Mouse (Mus musculus) liver, adult 2 months (tissue): ENCODE measurements around the gene Glp1r. TPM values are rescaled to one million over a fixed set of nuclear protein-coding genes. Genes with fewer than 3 reads are reported as not detected.

ENCODE experiments used
- DNase-seq: peaks from one replicate; pipeline ENCODE4 v3.0.0-alpha.2; 2011; ENCODE audit warnings: low read depth, low spot score; ENCODE audit errors: extremely low read depth
- H3K27ac ChIP-seq: fragments of 200-500 bp; replicated peaks from 2 replicates; pipeline ENCODE4 v1.5.1; 2012; ENCODE audit warnings: low read depth, mild to moderate bottlenecking, control low read depth, inconsistent platforms, low read length; ENCODE audit not compliant: insufficient read depth
- H3K27me3 ChIP-seq: fragments of 200-500 bp; 2 replicates; pipeline ENCODE4 v1.6.1; 2012; ENCODE audit warnings: mild to moderate bottlenecking, moderate library complexity, low read length, inconsistent platforms; ENCODE audit not compliant: control insufficient read depth, insufficient read depth
- H3K36me3 ChIP-seq: fragments of 200-500 bp; 2 replicates; pipeline ENCODE4 v1.6.1; 2012; ENCODE audit warnings: low read length, inconsistent platforms; ENCODE audit not compliant: control insufficient read depth, insufficient read depth
- H3K4me1 ChIP-seq: fragments of 200-500 bp; 2 replicates; pipeline ENCODE4 v1.6.1; 2011; ENCODE audit warnings: low read length; ENCODE audit not compliant: control insufficient read depth, insufficient read depth
- H3K4me3 ChIP-seq: fragments of 200-500 bp; 2 replicates; pipeline ENCODE4 v1.5.1; 2011; ENCODE audit warnings: low read depth, mild to moderate bottlenecking, control low read depth, low read length, moderate library complexity; ENCODE audit not compliant: insufficient read depth
- H3K79me2 ChIP-seq: fragments of 200-500 bp; 2 replicates; pipeline ENCODE4 v1.6.1; 2012; ENCODE audit warnings: inconsistent platforms, mild to moderate bottlenecking, low read length, moderate library complexity; ENCODE audit not compliant: control insufficient read depth, insufficient read depth
- H3K9ac ChIP-seq: fragments of 200-500 bp; 2 replicates; pipeline ENCODE4 v1.6.1; 2012; ENCODE audit warnings: low read depth, mild to moderate bottlenecking, control low read depth, inconsistent platforms, low read length
- CTCF ChIP-seq: fragments of 200-500 bp; IDR thresholded peaks from 2 replicates; pipeline ENCODE4 v1.5.1; 2011; ENCODE audit warnings: low read depth, low read length, control low read depth
- POLR2A ChIP-seq: fragments of 200-500 bp; IDR thresholded peaks from 2 replicates; pipeline ENCODE4 v1.6.1; 2011; ENCODE audit warnings: low read length, control low read depth; ENCODE audit not compliant: insufficient read depth; ENCODE audit errors: extremely low read depth
- WGBS: fragments of 180-500 bp; shearing (Covaris S2); methylation state at CpG from one replicate; pipeline ENCODE4 v1.1.7; 2018; 5-methylcytosine and 5-hydroxymethylcytosine counted together
- polyA plus RNA-seq: library from polyadenylated mRNA; depleted of rRNA; stranded (reverse); fragments of >200 nt; gene quantifications from 2 replicates; pipeline ENCODE4 v1.2.3, GENCODE M21; 2012
- total RNA-seq: library from RNA; depleted of rRNA; stranded (reverse); fragments of >200 nt; gene quantifications from 2 replicates; pipeline ENCODE4 v1.2.3, GENCODE M21; 2014

The Glp1r gene
- total and polyA plus RNA-seq, 2 experiments = 0.02 to 0.09 TPM

GRCm38 (mm10) chr17:30897075-30897474 lies 4.5 kb upstream of the Glp1r start:
- no peak for TF ChIP-seq POLR2A
- TF ChIP-seq CTCF = no peak
- peaks cover 6% of the 10 kb centered on the region; the same call in 1 of the 2 replicates for H3K27me3 ChIP-seq
- no peak overlapping the region for H3K9ac ChIP-seq
- 14% methylated on average over 2 of the region's 2 CpGs for WGBS
- H3K36me3 ChIP-seq = no peaks in the 10 kb centered on the region
- no peak overlapping the region for H3K4me3 ChIP-seq
- H3K79me2 ChIP-seq = no peaks in the 10 kb centered on the region
- DNase-seq = no peak
- H3K4me1 ChIP-seq = no peaks in the 10 kb centered on the region
- no peak overlapping the region for H3K27ac ChIP-seq

- no peak overlapping the region for H3K27ac ChIP-seq
- DNase-seq = no peak
- 28% methylated on average over 2 of the region's 2 CpGs for WGBS
- H3K4me1 ChIP-seq = no peaks in the 10 kb centered on the region
- H3K27me3 ChIP-seq = peaks cover 6% of the 10 kb centered on the region; the same call in 1 of the 2 replicates
- H3K9ac ChIP-seq = no peak overlapping the region
- H3K4me3 ChIP-seq = no peak overlapping the region
- TF ChIP-seq POLR2A (no peak), CTCF (no peak)
- H3K79me2 ChIP-seq = no peaks in the 10 kb centered on the region
- H3K36me3 ChIP-seq = no peaks in the 10 kb centered on the region
These were observed 2.5 kb downstream of the Glp1r start for GRCm38 (mm10) chr17:30904096-30904495.

- no peak overlapping the region for H3K4me3 ChIP-seq
- WGBS = 63% methylated on average over 4 of the region's 4 CpGs
- DNase-seq = no peak
- no peak overlapping the region for H3K27ac ChIP-seq
- no peaks in the 10 kb centered on the region for H3K36me3 ChIP-seq
- TF ChIP-seq POLR2A (no peak), CTCF (no peak)
- H3K79me2 ChIP-seq = no peaks in the 10 kb centered on the region
- no peaks in the 10 kb centered on the region for H3K4me1 ChIP-seq
- no peaks in the 10 kb centered on the region for H3K27me3 ChIP-seq
- H3K9ac ChIP-seq = no peak overlapping the region
These were observed 6.0 kb downstream of the Glp1r start for GRCm38 (mm10) chr17:30907577-30907976.

- no peak overlapping the region for H3K27ac ChIP-seq
- peak; percentile 3 for DNase-seq
- no peaks in the 10 kb centered on the region for H3K27me3 ChIP-seq
- H3K4me3 ChIP-seq = no peak overlapping the region
- H3K79me2 ChIP-seq = no peaks in the 10 kb centered on the region
- H3K4me1 ChIP-seq = no peaks in the 10 kb centered on the region
- TF ChIP-seq CTCF (no peak), POLR2A (no peak)
- no peak overlapping the region for H3K9ac ChIP-seq
- WGBS = 71% methylated on average over 27 of the region's 27 CpGs
- no peaks in the 10 kb centered on the region for H3K36me3 ChIP-seq
These were observed 9.5 kb downstream of the Glp1r start for GRCm38 (mm10) chr17:30910866-30911731.

GRCm38 (mm10) chr17:30911732-30912088 lies 10.1 kb downstream of the Glp1r start:
- Histone ChIP-seq H3K9ac (no peak overlapping the region), H3K4me1 (no peaks in the 10 kb centered on the region), H3K4me3 (no peak overlapping the region), H3K27me3 (no peaks in the 10 kb centered on the region), H3K27ac (no peak overlapping the region), H3K36me3 (no peaks in the 10 kb centered on the region), H3K79me2 (no peaks in the 10 kb centered on the region)
- no peak for DNase-seq
- TF ChIP-seq CTCF (no peak), POLR2A (no peak)
- WGBS = 56% methylated on average over 8 of the region's 8 CpGs

- TF ChIP-seq POLR2A = no peak
- no peak for TF ChIP-seq CTCF
- no peaks in the 10 kb centered on the region for H3K27me3 ChIP-seq
- WGBS = 82% methylated on average over 5 of the region's 5 CpGs
- no peaks in the 10 kb centered on the region for H3K4me1 ChIP-seq
- H3K79me2 ChIP-seq = no peaks in the 10 kb centered on the region
- DNase-seq = no peak
- no peaks in the 10 kb centered on the region for H3K36me3 ChIP-seq
- no peak overlapping the region for H3K27ac ChIP-seq
- no peak overlapping the region for H3K4me3 ChIP-seq
- H3K9ac ChIP-seq = no peak overlapping the region
These were observed 10.9 kb downstream of the Glp1r start for GRCm38 (mm10) chr17:30912536-30912935.
